Mouse (Mus musculus) right cerebral cortex, postnatal 36 days (tissue): ENCODE measurements around the gene Slco1a6.
"Not testable (repeated sequence)": the region's sequence is repeated elsewhere in the genome, so short reads cannot be mapped to it uniquely, and the experiment has no call there.

ENCODE experiments used
- DNase-seq, 2 experiments: peaks; one replicate each; pipeline ENCODE4 v3.0.0; 2022; ENCODE audit warnings: low spot score in 2 of 2, mixed read lengths in 1 of 2

Gene Slco1a6

GRCm38 (mm10) chr6:142208421-142208820 is at the start of gene Slco1a6:
Gene Slco1a6, minus strand, starts transcription at chr6:142208521.
- no peak for DNase-seq

DNA sequence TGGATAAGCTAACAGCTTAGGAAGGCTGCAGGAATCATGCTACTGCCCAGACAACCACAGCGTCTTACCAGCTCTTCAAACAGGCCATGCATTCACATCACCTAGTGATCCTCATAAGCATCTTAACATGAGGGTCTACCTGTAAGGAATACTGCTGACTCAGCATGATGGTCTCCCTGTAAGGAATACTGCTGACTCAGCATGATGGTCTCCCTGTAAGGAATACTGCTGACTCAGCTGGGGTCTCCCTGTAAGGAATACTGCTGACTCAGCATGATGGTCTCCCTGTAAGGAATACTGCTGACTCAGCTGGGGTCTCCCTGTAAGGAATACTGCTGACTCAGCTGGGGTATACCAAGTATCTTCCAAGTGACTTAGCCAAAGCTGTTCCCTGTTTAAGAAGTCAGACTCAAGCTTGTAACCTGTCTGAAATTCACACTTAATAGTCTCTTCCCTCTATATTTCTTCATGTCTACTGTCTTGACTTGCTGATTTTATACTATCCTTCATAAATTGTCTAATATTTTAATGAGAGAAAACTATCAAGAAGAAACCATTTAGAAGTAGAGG is 42.5 kb upstream of the Slco1a6 start:
- not testable (repeated sequence) for DNase-seq

DNA sequence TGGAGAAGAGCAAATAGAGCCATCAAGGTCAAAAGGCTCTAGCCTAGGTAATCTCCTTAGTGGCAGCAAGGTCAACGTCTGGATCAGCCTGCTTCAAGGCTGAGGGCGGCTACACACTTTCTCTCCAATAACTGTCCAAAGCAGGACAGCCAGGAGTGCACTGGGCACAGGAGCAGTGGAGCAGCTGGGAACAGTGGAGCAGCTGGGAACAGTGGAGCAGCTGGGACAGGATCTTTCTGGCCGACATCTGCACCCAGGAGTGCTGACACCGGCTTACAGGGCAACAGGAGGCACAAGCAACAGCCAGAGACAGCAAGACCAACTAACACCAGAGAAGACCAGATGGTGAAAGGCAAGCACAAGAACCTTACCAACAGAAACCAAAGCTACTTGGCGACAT is 36.7 kb upstream of the Slco1a6 start:
- DNase-seq: no peak

- DNase-seq: no peak
These were observed 31.1 kb upstream of the Slco1a6 start for GRCm38 (mm10) chr6:142239468-142239867.

DNA sequence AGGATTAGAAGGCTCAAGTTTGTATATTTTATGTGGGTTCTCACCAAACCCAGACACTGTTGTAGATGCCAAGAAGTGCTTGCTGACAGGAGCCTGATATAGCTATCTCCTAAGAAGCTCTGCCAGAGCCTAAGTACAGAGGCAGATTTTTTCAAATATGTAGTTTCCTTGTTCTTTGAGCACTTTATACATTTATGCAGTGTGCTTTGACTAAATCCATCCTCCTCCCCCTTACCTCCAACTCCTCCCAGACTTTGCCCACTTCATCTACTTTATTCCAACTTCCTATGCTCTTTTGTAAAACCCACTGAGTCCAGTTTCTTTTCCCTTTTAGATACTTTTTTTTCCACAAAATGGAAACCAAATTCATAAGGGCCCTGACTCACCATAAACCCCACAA is 11.8 kb upstream of the Slco1a6 start:
- peak in 1 of 2 experiments; percentile 16 for DNase-seq

DNA sequence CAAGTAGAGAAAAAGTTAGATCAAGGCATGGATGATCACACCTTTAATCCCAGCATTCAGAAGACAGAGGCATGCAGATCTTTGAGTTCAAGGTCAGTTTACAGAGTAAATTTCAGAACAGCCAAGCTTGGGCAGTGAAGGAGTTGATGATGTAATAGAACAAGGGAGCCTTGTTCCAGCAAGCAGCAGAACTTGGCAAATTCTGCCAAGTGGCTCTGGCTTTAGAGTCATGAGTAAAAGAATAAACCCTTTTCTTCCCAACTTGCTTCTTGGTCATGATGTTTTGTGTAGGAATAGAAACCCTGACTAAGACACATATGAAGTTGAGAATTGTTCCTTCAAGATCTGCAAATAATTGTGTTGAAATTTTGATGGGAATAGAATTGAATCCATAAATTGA is 3.5 kb upstream of the Slco1a6 start:
- DNase-seq: no peak

DNA sequence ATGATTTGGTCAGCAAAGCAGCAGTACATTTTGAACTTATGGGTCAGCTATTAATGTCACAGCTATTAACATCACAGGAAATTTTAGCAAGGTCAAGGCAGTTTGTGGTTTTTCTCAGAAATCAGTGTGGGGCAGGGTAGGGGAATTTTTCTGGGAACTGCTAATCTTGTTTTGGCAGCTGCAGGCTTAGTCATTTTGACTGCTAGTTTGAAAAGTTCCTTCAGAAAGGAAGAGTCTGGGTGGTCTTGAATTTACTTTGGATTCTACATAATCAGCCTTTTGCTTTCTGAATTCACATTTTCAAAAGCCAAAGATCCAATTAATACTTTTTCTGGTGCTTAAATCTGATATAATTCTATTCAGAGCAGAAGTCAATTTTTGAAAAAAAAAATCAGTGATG is 1.4 kb upstream of the Slco1a6 start:
- no peak for DNase-seq

DNA sequence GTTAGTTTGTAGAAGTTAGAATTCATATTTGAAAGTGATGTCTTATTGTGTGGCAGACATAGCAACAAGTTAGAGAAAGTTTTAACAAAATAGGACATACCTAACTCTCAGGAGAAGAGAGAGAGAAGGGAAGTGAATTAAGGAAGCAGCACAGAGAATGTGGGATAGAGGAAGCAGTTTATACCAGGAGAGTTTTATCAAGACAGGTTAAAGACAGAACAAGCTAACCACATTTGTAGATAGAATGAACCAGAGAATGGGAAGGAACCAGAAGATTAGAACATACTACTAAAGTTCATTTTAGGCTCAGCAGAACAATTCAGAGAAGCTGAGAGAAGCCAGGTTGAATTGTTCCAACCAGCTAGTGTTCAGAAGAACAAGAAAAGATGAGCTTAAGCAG is 7.8 kb downstream of the Slco1a6 start:
- DNase-seq: no peak

- no peak for DNase-seq
These were observed 14.1 kb downstream of the Slco1a6 start for GRCm38 (mm10) chr6:142194245-142194644.

- no peak for DNase-seq
These were observed 16.4 kb downstream of the Slco1a6 start for GRCm38 (mm10) chr6:142191962-142192361.

GRCm38 (mm10) chr6:142187426-142187825 is 20.9 kb downstream of the Slco1a6 start:
- DNase-seq: no peak

DNA sequence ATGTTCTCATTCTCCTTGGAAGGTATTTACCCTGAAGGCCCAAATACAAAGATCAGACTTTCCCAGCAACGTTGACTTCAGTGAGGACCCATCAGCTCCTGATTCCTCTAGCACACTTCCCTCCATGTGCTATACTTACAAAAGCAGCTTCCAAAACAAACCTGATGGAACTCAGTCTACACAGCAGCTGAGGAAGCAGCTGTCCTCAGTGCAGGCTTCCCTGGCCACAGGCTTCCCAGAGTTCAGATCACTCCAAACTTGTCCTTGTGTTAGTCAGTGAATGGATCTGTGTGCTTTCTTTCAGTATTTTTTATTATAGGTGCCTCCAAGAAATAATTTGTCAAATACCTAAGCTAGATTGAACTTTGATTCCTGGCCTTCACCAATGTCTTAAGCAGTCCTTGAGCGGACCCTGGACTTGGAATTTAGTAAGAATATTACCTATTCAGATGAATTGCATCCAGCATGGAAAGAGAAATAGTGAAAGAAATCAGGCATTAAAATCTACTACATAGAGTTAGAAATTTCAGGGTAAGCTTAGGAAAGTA is 22.4 kb downstream of the Slco1a6 start:
- no peak for DNase-seq

GRCm38 (mm10) chr6:142163406-142163805 is 44.9 kb downstream of the Slco1a6 start:
- no peak for DNase-seq

GRCm38 (mm10) chr6:142161171-142161570 is 47.1 kb downstream of the Slco1a6 start:
- DNase-seq: no peak

GRCm38 (mm10) chr6:142154081-142154480 is 54.2 kb downstream of the Slco1a6 start:
- DNase-seq: peak; percentile 8 to 22

DNA sequence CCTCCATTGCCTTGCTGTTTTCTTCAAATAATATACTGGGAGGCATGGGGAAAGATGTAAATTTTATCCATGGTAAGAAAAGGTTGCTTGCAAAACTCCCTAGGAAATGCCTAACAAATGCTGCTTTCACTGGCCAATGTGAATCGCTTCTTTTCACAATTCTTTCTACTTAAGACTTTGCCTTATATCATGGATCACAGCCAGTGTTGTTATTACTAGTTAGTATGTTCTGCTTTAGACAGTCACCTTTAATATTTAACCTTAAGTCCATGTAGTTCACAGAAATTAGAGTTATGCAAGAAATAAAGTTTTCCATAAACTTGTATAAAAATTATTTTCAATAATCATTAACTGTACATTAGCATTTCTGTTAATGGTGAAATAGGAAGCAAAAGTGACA is 60.0 kb downstream of the Slco1a6 start:
- DNase-seq: no peak

DNA sequence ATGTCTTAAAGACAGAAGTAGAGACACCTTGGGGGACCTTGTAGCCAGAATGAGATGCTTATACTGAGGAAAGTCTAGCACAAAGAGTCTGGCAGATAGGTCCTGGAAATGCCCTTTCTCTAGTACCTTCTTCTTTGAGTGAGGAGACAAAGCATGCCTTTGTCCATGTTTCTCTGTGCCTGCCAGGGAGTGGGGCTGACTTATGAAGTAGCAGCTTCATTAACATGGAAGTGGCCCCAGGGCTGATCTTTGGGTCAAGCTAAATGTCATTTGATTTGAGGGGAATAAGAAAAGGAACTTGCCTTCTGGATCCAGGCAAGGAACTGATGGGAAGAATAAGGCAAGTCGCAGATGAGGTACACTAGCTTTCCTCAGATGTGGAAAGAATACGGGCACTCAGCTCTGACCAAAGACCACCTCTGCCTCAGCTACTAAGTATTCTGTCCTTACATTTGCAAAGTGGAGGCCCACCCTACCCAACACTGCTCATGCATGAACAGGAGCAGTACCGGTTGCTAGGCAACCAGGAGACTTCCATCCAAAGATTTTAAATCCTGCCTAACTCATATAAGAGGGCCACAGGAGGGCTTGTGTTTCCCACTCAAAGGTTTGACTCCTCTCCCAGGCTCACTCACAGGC is 96.5 kb downstream of the Slco1a6 start:
- DNase-seq: no peak

- no peak for DNase-seq
These were observed 117.2 kb downstream of the Slco1a6 start for GRCm38 (mm10) chr6:142091126-142091525.

GRCm38 (mm10) chr6:142058281-142058680 is 150.0 kb downstream of the Slco1a6 start:
- DNase-seq: not testable (repeated sequence)

DNA sequence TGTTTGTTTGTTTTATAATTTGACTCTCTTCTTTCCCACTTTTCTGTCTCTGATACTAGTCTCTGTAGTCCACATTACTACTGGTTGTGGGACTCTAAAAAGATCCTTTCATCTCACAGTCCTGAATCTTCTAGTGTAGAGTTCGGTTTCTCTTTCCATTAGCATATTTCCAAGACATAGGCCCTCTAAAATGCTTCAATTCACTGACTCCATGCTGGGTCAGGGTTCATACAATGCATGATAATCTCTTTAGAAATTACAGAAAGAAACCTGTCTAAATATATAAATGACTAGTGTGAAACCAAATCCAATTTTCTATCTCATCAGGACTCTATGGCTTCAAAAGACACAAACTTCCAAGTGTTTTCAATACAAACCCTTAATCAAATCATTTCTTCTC is 160.6 kb downstream of the Slco1a6 start:
- no peak for DNase-seq

GRCm38 (mm10) chr6:142045746-142046145 is 162.6 kb downstream of the Slco1a6 start:
- DNase-seq: no peak

GRCm38 (mm10) chr6:142041896-142042295 is 166.4 kb downstream of the Slco1a6 start:
- DNase-seq: no peak
